Mouse (Mus musculus): ENCODE measurements around the gene Pik3ap1. TPM values are rescaled to one million over a fixed set of nuclear protein-coding genes. Genes with fewer than 3 reads are reported as not detected.
"Not testable (repeated sequence)": the region's sequence is repeated elsewhere in the genome, so short reads cannot be mapped to it uniquely, and the experiment has no call there.

Gene Pik3ap1
- total RNA-seq (2012; rRNA removed) (34.3 and 37.4 TPM in 2 replicates), total RNA-seq (2014; rRNA removed) (25.1 and 26.7 TPM in 2 replicates), polyA plus RNA-seq (2012; ENCODE audit: insufficient read length, low read depth) (98.6 and 106 TPM in 2 replicates)

GRCm38 (mm10) chr19:41384922-41385508, at the start of gene Pik3ap1:
Gene Pik3ap1 (minus strand): TSS chr19:41385102.
- Histone ChIP-seq H3K27ac (ENCODE audit: insufficient read depth, low read depth) (peak within 1 kb of the TSS; percentile 98), H3K4me1 (ENCODE audit: control insufficient read depth in 1 of 2, insufficient read depth in 2 of 2) (peaks cover 6 to 46% of the 10 kb centered on the region in 2 experiments), H3K4me3 (replicated peaks in 1 of 3; ENCODE audit: low read depth in 2 of 3, low read length in 2 of 3, poor library complexity in 1 of 3) (peak within 1 kb of the TSS; percentile 74 to 97 (median 80)), H3K9me3 (replicated peaks; ENCODE audit: low read length) (no peaks in the 10 kb centered on the region), H3K79me2 (replicated peaks; ENCODE audit: control insufficient read depth, extremely low read depth, insufficient read depth, poor library complexity, severe bottlenecking) (peaks cover 14% of the 10 kb centered on the region), H3K9ac (ENCODE audit: insufficient read depth, low read depth) (peak within 1 kb of the TSS; percentile 75), H3K4me2 (ENCODE audit: insufficient read depth, low read depth, poor library complexity, severe bottlenecking) (peak within 1 kb of the TSS; percentile 98), H3K36me3 (replicated peaks in 1 of 2; ENCODE audit: control insufficient read depth in 1 of 2, insufficient read depth in 1 of 2, low read length in 1 of 2) (peaks cover 0 to 7% of the 10 kb centered on the region in 2 experiments), H3K27me3 (replicated peaks) (no peaks in the 10 kb centered on the region)
- in situ Hi-C loops (cut with MboI; ENCODE audit: low pct_ligation_motif_present, low pct_unique_long_range_greater_than_20kb, low sequenced_read_pairs) (loop anchor here (5.0 kb wide), 1 partner anchor 68 kb away; no protein-coding TSS in a partner anchor), dilution Hi-C loops (cut with MboI; ENCODE audit: extremely low pct_ligation_motif_present, extremely low pct_unique_long_range_greater_than_20kb, low sequenced_read_pairs) (no loop called here)
- DNase-seq (ENCODE audit: extremely low read depth), result no peak
- TF ChIP-seq MAZ (IDR thresholded peaks at IDR 0.05; ENCODE audit: low read depth, low read length) (0 out of 2 replicates have a peak, but pooled peaks have one; percentile 3), MEF2A (IDR thresholded peaks at IDR 0.05; ENCODE audit: borderline replicate concordance, low read depth, low read length) (no peak), IRF4 (IDR thresholded peaks at IDR 0.05; ENCODE audit: low read depth, low read length) (peak; percentile 71), RCOR1 (conservative IDR thresholded peaks at IDR 0.05; ENCODE audit: low read depth, low read length) (no peak), UBTF (IDR thresholded peaks at IDR 0.05; ENCODE audit: low read depth, low read length) (peak; percentile 62; the same call in 1 of the 2 replicates), CHD2 (IDR thresholded peaks at IDR 0.05; ENCODE audit: low read length) (peak; percentile 17; the same call in 1 of the 2 replicates), ETS1 (conservative IDR thresholded peaks at IDR 0.05; ENCODE audit: low read depth, low read length) (peak; percentile 72; the same call in 1 of the 2 replicates), ZKSCAN1 (IDR thresholded peaks at IDR 0.05; ENCODE audit: borderline replicate concordance, low read depth, low read length) (no peak), PAX5 (IDR thresholded peaks at IDR 0.05; ENCODE audit: low read length) (no peak), JUN (IDR thresholded peaks at IDR 0.05; ENCODE audit: insufficient read depth, low read depth, low read length) (no peak), RAD21 (IDR thresholded peaks at IDR 0.05; ENCODE audit: low read depth, low read length) (no peak), BHLHE40 (IDR thresholded peaks at IDR 0.05; ENCODE audit: low read depth, low read length) (peak; percentile 98), MAX (IDR thresholded peaks at IDR 0.05; ENCODE audit: low read length) (peak; percentile 87), MYC (IDR thresholded peaks at IDR 0.05; ENCODE audit: low read depth, low read length) (peak; percentile 73; the same call in 1 of the 2 replicates), EP300 (IDR thresholded peaks at IDR 0.05; ENCODE audit: low read length) (peak; percentile 51), POLR2A (IDR thresholded peaks at IDR 0.05; ENCODE audit: low read depth, low read length) (peak; percentile 51; the same call in 1 of the 2 replicates), ELF1 (IDR thresholded peaks at IDR 0.05; ENCODE audit: low read depth, low read length) (0 out of 2 replicates have a peak, but pooled peaks have one; percentile 17), POLR2AphosphoS2 (IDR thresholded peaks at IDR 0.05; ENCODE audit: low read depth, low read length) (no peak), MXI1 (IDR thresholded peaks at IDR 0.05; ENCODE audit: low read depth, low read length) (peak; percentile 82; the same call in 1 of the 2 replicates)

GRCm38 (mm10) chr19:41431512-41432164, 46.7 kb upstream of the Pik3ap1 start:
- DNase-seq (ENCODE audit: extremely low read depth); dilution Hi-C loops (cut with MboI; ENCODE audit: extremely low pct_ligation_motif_present, extremely low pct_unique_long_range_greater_than_20kb, low sequenced_read_pairs); H3K4me3 ChIP-seq (replicated peaks in 1 of 3; ENCODE audit: low read depth in 2 of 3, low read length in 2 of 3, poor library complexity in 1 of 3); in situ Hi-C loops (cut with MboI; ENCODE audit: low pct_ligation_motif_present, low pct_unique_long_range_greater_than_20kb, low sequenced_read_pairs); H3K27ac ChIP-seq (ENCODE audit: insufficient read depth, low read depth); H3K79me2 ChIP-seq (replicated peaks; ENCODE audit: control insufficient read depth, extremely low read depth, insufficient read depth, poor library complexity, severe bottlenecking); H3K27me3 ChIP-seq (replicated peaks); H3K36me3 ChIP-seq (replicated peaks in 1 of 2; ENCODE audit: control insufficient read depth in 1 of 2, insufficient read depth in 1 of 2, low read length in 1 of 2); H3K9ac ChIP-seq (ENCODE audit: insufficient read depth, low read depth); H3K9me3 ChIP-seq (replicated peaks; ENCODE audit: low read length); H3K4me2 ChIP-seq (ENCODE audit: insufficient read depth, low read depth, poor library complexity, severe bottlenecking); H3K4me1 ChIP-seq (ENCODE audit: control insufficient read depth in 1 of 2, insufficient read depth in 2 of 2): not testable (repeated sequence)

- H3K79me2 ChIP-seq (replicated peaks; ENCODE audit: control insufficient read depth, extremely low read depth, insufficient read depth, poor library complexity, severe bottlenecking); H3K9ac ChIP-seq (ENCODE audit: insufficient read depth, low read depth); in situ Hi-C loops (cut with MboI; ENCODE audit: low pct_ligation_motif_present, low pct_unique_long_range_greater_than_20kb, low sequenced_read_pairs); H3K4me3 ChIP-seq (replicated peaks in 1 of 3; ENCODE audit: low read depth in 2 of 3, low read length in 2 of 3, poor library complexity in 1 of 3); dilution Hi-C loops (cut with MboI; ENCODE audit: extremely low pct_ligation_motif_present, extremely low pct_unique_long_range_greater_than_20kb, low sequenced_read_pairs); DNase-seq (ENCODE audit: extremely low read depth); H3K4me2 ChIP-seq (ENCODE audit: insufficient read depth, low read depth, poor library complexity, severe bottlenecking); H3K36me3 ChIP-seq (replicated peaks in 1 of 2; ENCODE audit: control insufficient read depth in 1 of 2, insufficient read depth in 1 of 2, low read length in 1 of 2); H3K4me1 ChIP-seq (ENCODE audit: control insufficient read depth in 1 of 2, insufficient read depth in 2 of 2); H3K9me3 ChIP-seq (replicated peaks; ENCODE audit: low read length); H3K27me3 ChIP-seq (replicated peaks); H3K27ac ChIP-seq (ENCODE audit: insufficient read depth, low read depth): not testable (repeated sequence)
Measured at GRCm38 (mm10) chr19:41425927-41426772, 41.2 kb upstream of the Pik3ap1 start.

Data from CH12.LX (cell line).